Mouse (Mus musculus) heart, embryonic 16.5 days (tissue): ENCODE results near the gene Ehmt1. TPM values are rescaled to one million over a fixed set of nuclear protein-coding genes. Genes with fewer than 3 reads are reported as not detected.

Experiments
- ATAC-seq: fragments of 200-750 bp; cut with Nextera tagmentation; replicated peaks from 2 replicates; pipeline ENCODE4 v1.8.0; 2017; ENCODE audit warnings: moderate number of reproducible peaks; ENCODE audit not compliant: insufficient read depth, low FRiP score; ENCODE audit errors: extremely low read depth
- H3K27ac ChIP-seq: fragments of 300-500 bp; sonication (generic); 2 replicates; pipeline ENCODE4 v1.5.1; 2014; ENCODE audit warnings: mild to moderate bottlenecking, low read length, control low read depth, moderate library complexity
- H3K27me3 ChIP-seq: fragments of 300-500 bp; sonication (generic); 2 replicates; pipeline ENCODE4 v1.6.1; 2014; ENCODE audit warnings: low read length, mixed read lengths; ENCODE audit not compliant: control insufficient read depth, insufficient read depth
- H3K36me3 ChIP-seq: fragments of 300-500 bp; sonication (generic); 2 replicates; pipeline ENCODE4 v1.6.1; 2014; ENCODE audit not compliant: control insufficient read depth, insufficient read depth
- H3K4me1 ChIP-seq: fragments of 300-500 bp; sonication (generic); 2 replicates; pipeline ENCODE4 v1.6.1; 2014; ENCODE audit warnings: low read length, mixed read lengths; ENCODE audit not compliant: control insufficient read depth, insufficient read depth
- H3K4me2 ChIP-seq: fragments of 300-500 bp; sonication (generic); 2 replicates; pipeline ENCODE4 v1.6.1; 2014; ENCODE audit warnings: low read depth, mild to moderate bottlenecking, control low read depth, low read length
- H3K4me3 ChIP-seq: fragments of 300-500 bp; sonication (generic); 2 replicates; pipeline ENCODE4 v1.5.1; 2014; ENCODE audit warnings: mild to moderate bottlenecking, control low read depth, low read length
- H3K9ac ChIP-seq: fragments of 300-500 bp; sonication (generic); 2 replicates; pipeline ENCODE4 v1.6.1; 2014; ENCODE audit warnings: low read length, control low read depth
- H3K9me3 ChIP-seq: fragments of 300-500 bp; sonication (generic); replicated peaks from 2 replicates; pipeline ENCODE4 v1.6.1; 2016; ENCODE audit warnings: low read length; ENCODE audit not compliant: control insufficient read depth
- WGBS: fragments of 180-500 bp; shearing (Covaris S2); extraction: QIAGEN DNeasy Blood & Tissue Kit; methylation state at CpG from one replicate; pipeline ENCODE4 v1.1.7; 2014; 5-methylcytosine and 5-hydroxymethylcytosine counted together
- polyA plus RNA-seq: library from polyadenylated mRNA; unstranded; fragments of >200 nt; fragmentation: Nextera tagmentation; extraction: Ambion mirVana; gene quantifications from 2 replicates; pipeline ENCODE4 v1.2.1, GENCODE M21; 2015

Gene Ehmt1
- polyA plus RNA-seq, 1 experiment from 2014 or later, result 49.0 TPM

GRCm38 (mm10) chr2:24805621-24806020, 113.8 kb downstream of the Ehmt1 start:
- Histone ChIP-seq H3K9ac (no peak overlapping the region), H3K27me3 (no peaks in the 10 kb centered on the region), H3K4me1 (peaks cover 5% of the 10 kb centered on the region; the same call in 1 of the 2 replicates), H3K27ac (0 out of 2 replicates have a peak overlapping the region, but pooled peaks have one; percentile 34), H3K4me3 (no peak overlapping the region), H3K36me3 (peaks cover 55% of the 10 kb centered on the region), H3K4me2 (no peak overlapping the region), H3K9me3 (no peaks in the 10 kb centered on the region)
- ATAC-seq, result no peak
- WGBS, result 83% methylated on average over 4 of the region's 4 CpGs

GRCm38 (mm10) chr2:24796833-24797457, 122.5 kb downstream of the Ehmt1 start:
- Histone ChIP-seq H3K36me3 (peaks cover 50% of the 10 kb centered on the region), H3K4me3 (no peak overlapping the region), H3K4me2 (no peak overlapping the region), H3K27ac (no peak overlapping the region), H3K4me1 (peaks cover 4% of the 10 kb centered on the region; the same call in 1 of the 2 replicates), H3K9ac (no peak overlapping the region), H3K9me3 (no peaks in the 10 kb centered on the region), H3K27me3 (no peaks in the 10 kb centered on the region)
- ATAC-seq, result no peak
- WGBS, result 76% methylated on average over 5 of the region's 5 CpGs

GRCm38 (mm10) chr2:24787250-24787649, 132.2 kb downstream of the Ehmt1 start:
- Histone ChIP-seq H3K27me3 (no peaks in the 10 kb centered on the region), H3K9ac (no peak overlapping the region), H3K36me3 (peaks cover 20% of the 10 kb centered on the region), H3K4me1 (no peaks in the 10 kb centered on the region), H3K4me3 (no peak overlapping the region), H3K4me2 (no peak overlapping the region), H3K9me3 (no peaks in the 10 kb centered on the region), H3K27ac (no peak overlapping the region)
- 74% methylated on average over 4 of the region's 4 CpGs for WGBS
- ATAC-seq, result no peak

GRCm38 (mm10) chr2:24781253-24781652, 138.2 kb downstream of the Ehmt1 start:
- Histone ChIP-seq H3K27me3 (no peaks in the 10 kb centered on the region), H3K9ac (no peak overlapping the region), H3K4me2 (no peak overlapping the region), H3K36me3 (no peaks in the 10 kb centered on the region), H3K27ac (no peak overlapping the region), H3K4me1 (no peaks in the 10 kb centered on the region), H3K4me3 (no peak overlapping the region), H3K9me3 (no peaks in the 10 kb centered on the region)
- 44% methylated on average over 4 of the region's 4 CpGs for WGBS
- no peak for ATAC-seq

GRCm38 (mm10) chr2:24776831-24777230, 142.6 kb downstream of the Ehmt1 start:
- Histone ChIP-seq H3K9ac (no peak overlapping the region), H3K9me3 (no peaks in the 10 kb centered on the region), H3K27me3 (no peaks in the 10 kb centered on the region), H3K4me1 (no peaks in the 10 kb centered on the region), H3K4me3 (no peak overlapping the region), H3K4me2 (no peak overlapping the region), H3K36me3 (no peaks in the 10 kb centered on the region), H3K27ac (no peak overlapping the region)
- ATAC-seq, result no peak
- 25% methylated on average over 3 of the region's 5 CpGs for WGBS

- no peak overlapping the region for H3K4me2 ChIP-seq
- ATAC-seq, result no peak
- no peaks in the 10 kb centered on the region for H3K27me3 ChIP-seq
- H3K4me3 ChIP-seq, result no peak overlapping the region
- no peaks in the 10 kb centered on the region for H3K4me1 ChIP-seq
- no peaks in the 10 kb centered on the region for H3K36me3 ChIP-seq
- no peak overlapping the region for H3K9ac ChIP-seq
- H3K9me3 ChIP-seq, result no peaks in the 10 kb centered on the region
- no peak overlapping the region for H3K27ac ChIP-seq
- 62% methylated on average over 11 of the region's 11 CpGs for WGBS
These were observed 143.3 kb downstream of the Ehmt1 start for GRCm38 (mm10) chr2:24775951-24776587.

GRCm38 (mm10) chr2:24774832-24775231, 144.6 kb downstream of the Ehmt1 start:
- Histone ChIP-seq H3K36me3 (no peaks in the 10 kb centered on the region), H3K9me3 (no peaks in the 10 kb centered on the region), H3K4me3 (no peak overlapping the region), H3K27me3 (no peaks in the 10 kb centered on the region), H3K27ac (no peak overlapping the region), H3K4me1 (no peaks in the 10 kb centered on the region), H3K9ac (no peak overlapping the region), H3K4me2 (no peak overlapping the region)
- no peak for ATAC-seq
- WGBS, result 56% methylated on average over 7 of the region's 7 CpGs

GRCm38 (mm10) chr2:24770861-24771260, 148.6 kb downstream of the Ehmt1 start:
- Histone ChIP-seq H3K27ac (no peak overlapping the region), H3K9me3 (no peaks in the 10 kb centered on the region), H3K9ac (no peak overlapping the region), H3K36me3 (no peaks in the 10 kb centered on the region), H3K4me2 (no peak overlapping the region), H3K4me3 (no peak overlapping the region), H3K27me3 (no peaks in the 10 kb centered on the region; the same call in 1 of the 2 replicates), H3K4me1 (no peaks in the 10 kb centered on the region)
- no peak for ATAC-seq
- 67% methylated on average over 4 of the region's 4 CpGs for WGBS

GRCm38 (mm10) chr2:24763115-24763557, 156.3 kb downstream of the Ehmt1 start, which contains the start of gene Cacna1b:
Cacna1b (minus strand) TSS chr2:24763152.
- Histone ChIP-seq H3K9ac (no peak within 1 kb of the TSS), H3K4me3 (peak within 1 kb of the TSS; percentile 53), H3K36me3 (no peaks in the 10 kb centered on the region), H3K9me3 (no peaks in the 10 kb centered on the region), H3K27ac (no peak within 1 kb of the TSS), H3K4me1 (peaks cover 10% of the 10 kb centered on the region), H3K4me2 (peak within 1 kb of the TSS; percentile 79), H3K27me3 (peaks cover 35% of the 10 kb centered on the region)
- 2% methylated on average over 40 of the region's 42 CpGs for WGBS
- peak; percentile 63 for ATAC-seq
